Mouse (Mus musculus) CH12.LX (cell line): ENCODE results near the gene Steap1. TPM values are rescaled to one million over a fixed set of nuclear protein-coding genes. Genes with fewer than 3 reads are reported as not detected.

Experiments
- DNase-seq: peaks from one replicate; pipeline ENCODE4 v3.0.0-alpha.2; 2013; ENCODE audit errors: extremely low read depth
- H3K27ac ChIP-seq: 2 replicates; pipeline ENCODE4 v1.5.1; 2012; ENCODE audit warnings: low read depth, mild to moderate bottlenecking, control low read depth, moderate library complexity; ENCODE audit not compliant: insufficient read depth
- H3K27me3 ChIP-seq: replicated peaks from 2 replicates; pipeline ENCODE3; 2012; ENCODE audit warnings: inconsistent platforms
- H3K36me3 ChIP-seq, 2 experiments: replicated peaks in 1 of 2; 2 replicates each; pipeline versions ENCODE3 to v1.6.1; 2012; ENCODE audit warnings: inconsistent platforms in 1 of 2, low read length in 1 of 2, mild to moderate bottlenecking in 1 of 2, mixed read lengths in 1 of 2, moderate library complexity in 1 of 2; ENCODE audit not compliant: control insufficient read depth in 1 of 2, insufficient read depth in 1 of 2
- H3K4me1 ChIP-seq, 2 experiments: 2 replicates each; pipeline ENCODE4 v1.6.1; 2012; ENCODE audit warnings: inconsistent platforms in 1 of 2, moderate library complexity in 1 of 2; ENCODE audit not compliant: insufficient read depth in 2 of 2, control insufficient read depth in 1 of 2
- H3K4me2 ChIP-seq: 2 replicates; pipeline ENCODE4 v1.6.1; 2012; ENCODE audit warnings: low read depth, mild to moderate bottlenecking, control low read depth; ENCODE audit not compliant: poor library complexity, insufficient read depth, severe bottlenecking
- H3K4me3 ChIP-seq, 3 experiments: fragments of 150-350 bp in 1 of 3; sonication (generic) in 1 of 3; replicated peaks in 1 of 3; 2 replicates each; pipeline versions ENCODE3 to v1.5.1; 2011 to 2012; ENCODE audit warnings: low read depth in 2 of 3, low read length in 2 of 3, mild to moderate bottlenecking in 2 of 3, moderate library complexity in 2 of 3, control low read depth in 1 of 3, improper control_type of control experiment in 1 of 3, inconsistent platforms in 1 of 3, mixed read lengths in 1 of 3; ENCODE audit not compliant: poor library complexity in 1 of 3
- H3K79me2 ChIP-seq: replicated peaks from 2 replicates; pipeline ENCODE4 v1.6.1; 2012; ENCODE audit warnings: mild to moderate bottlenecking, moderate library complexity; ENCODE audit not compliant: control insufficient read depth, poor library complexity, insufficient read depth, severe bottlenecking; ENCODE audit errors: extremely low read depth
- H3K9ac ChIP-seq: 2 replicates; pipeline ENCODE4 v1.6.1; 2012; ENCODE audit warnings: low read depth, mild to moderate bottlenecking, control low read depth, moderate library complexity; ENCODE audit not compliant: insufficient read depth
- H3K9me3 ChIP-seq: replicated peaks from 2 replicates; pipeline ENCODE3; 2012; ENCODE audit warnings: low read length, inconsistent platforms, mixed read lengths
- CHD1 ChIP-seq: IDR thresholded peaks from 2 replicates; pipeline ENCODE4 v1.6.1; 2012; ENCODE audit warnings: low read depth, low read length, improper control_type of control experiment, inconsistent platforms
- ELF1 ChIP-seq: IDR thresholded peaks from 2 replicates; pipeline ENCODE4 v1.6.1; 2014; ENCODE audit warnings: low read depth, mild to moderate bottlenecking, inconsistent platforms, low read length, improper control_type of control experiment
- EP300 ChIP-seq: IDR thresholded peaks from 2 replicates; pipeline ENCODE4 v1.6.1; 2011; ENCODE audit warnings: low read length, improper control_type of control experiment
- HCFC1 ChIP-seq: IDR thresholded peaks from 2 replicates; pipeline ENCODE4 v1.6.1; 2012; ENCODE audit warnings: low read depth, mild to moderate bottlenecking, inconsistent platforms, low read length, improper control_type of control experiment
- IRF4 ChIP-seq: IDR thresholded peaks from 2 replicates; pipeline ENCODE4 v1.6.1; 2014; ENCODE audit warnings: low read depth, mild to moderate bottlenecking, inconsistent platforms, low read length, improper control_type of control experiment
- JUN ChIP-seq: IDR thresholded peaks from 2 replicates; pipeline ENCODE4 v1.6.1; 2011; ENCODE audit warnings: low read depth, mild to moderate bottlenecking, low read length, improper control_type of control experiment, moderate library complexity; ENCODE audit not compliant: insufficient read depth
- JUND ChIP-seq: conservative IDR thresholded peaks from 2 replicates; pipeline ENCODE4 v1.6.1; 2011; ENCODE audit warnings: low read depth, low read length, improper control_type of control experiment
- KAT2A ChIP-seq: IDR thresholded peaks from 2 replicates; pipeline ENCODE4 v1.6.1; 2012; ENCODE audit warnings: low read length, improper control_type of control experiment, inconsistent platforms; ENCODE audit not compliant: insufficient replicate concordance
- MAFK ChIP-seq: IDR thresholded peaks from 2 replicates; pipeline ENCODE4 v1.6.1; 2011; ENCODE audit warnings: low read length, improper control_type of control experiment; ENCODE audit not compliant: insufficient replicate concordance
- MAX ChIP-seq: IDR thresholded peaks from 2 replicates; pipeline ENCODE4 v1.6.1; 2011; ENCODE audit warnings: low read length, improper control_type of control experiment
- MAZ ChIP-seq: IDR thresholded peaks from 2 replicates; pipeline ENCODE4 v1.6.1; 2012; ENCODE audit warnings: low read depth, mild to moderate bottlenecking, inconsistent platforms, low read length, improper control_type of control experiment, moderate library complexity
- MEF2A ChIP-seq: IDR thresholded peaks from 2 replicates; pipeline ENCODE4 v1.6.1; 2014; ENCODE audit warnings: low read depth, mild to moderate bottlenecking, inconsistent platforms, low read length, improper control_type of control experiment, borderline replicate concordance
- MXI1 ChIP-seq: IDR thresholded peaks from 2 replicates; pipeline ENCODE4 v1.6.1; 2011; ENCODE audit warnings: mild to moderate bottlenecking, low read depth, low read length, improper control_type of control experiment
- MYC ChIP-seq: IDR thresholded peaks from 2 replicates; pipeline ENCODE4 v1.6.1; 2011; ENCODE audit warnings: low read depth, mild to moderate bottlenecking, improper control_type of control experiment, low read length
- PAX5 ChIP-seq: IDR thresholded peaks from 2 replicates; pipeline ENCODE4 v1.6.1; 2012; ENCODE audit warnings: low read length, inconsistent platforms, mixed read lengths
- POLR2A ChIP-seq: IDR thresholded peaks from 2 replicates; pipeline ENCODE4 v1.6.1; 2011; ENCODE audit warnings: low read depth, mild to moderate bottlenecking, improper control_type of control experiment, low read length
- POLR2AphosphoS2 ChIP-seq: IDR thresholded peaks from 2 replicates; pipeline ENCODE4 v1.6.1; 2011; ENCODE audit warnings: low read depth, low read length, improper control_type of control experiment
- RCOR1 ChIP-seq: conservative IDR thresholded peaks from 2 replicates; pipeline ENCODE4 v1.6.1; 2012; ENCODE audit warnings: low read depth, mild to moderate bottlenecking, inconsistent platforms, low read length, improper control_type of control experiment
- SIN3A ChIP-seq: IDR thresholded peaks from 2 replicates; pipeline ENCODE4 v1.6.1; 2012; ENCODE audit warnings: low read length, improper control_type of control experiment, inconsistent platforms
- SMC3 ChIP-seq: IDR thresholded peaks from 2 replicates; pipeline ENCODE4 v1.6.1; 2011; ENCODE audit warnings: low read depth, low read length, improper control_type of control experiment
- TBP ChIP-seq: conservative IDR thresholded peaks from 2 replicates; pipeline ENCODE4 v1.6.1; 2011; ENCODE audit warnings: low read depth, low read length, improper control_type of control experiment
- ZC3H11A ChIP-seq: IDR thresholded peaks from 2 replicates; pipeline ENCODE4 v1.6.1; 2012; ENCODE audit warnings: low read depth, mild to moderate bottlenecking, inconsistent platforms, low read length, improper control_type of control experiment
- ZKSCAN1 ChIP-seq: IDR thresholded peaks from 2 replicates; pipeline ENCODE4 v1.6.1; 2012; ENCODE audit warnings: low read depth, inconsistent platforms, low read length, improper control_type of control experiment, borderline replicate concordance
- ZMIZ1 ChIP-seq: IDR thresholded peaks from 2 replicates; pipeline ENCODE4 v1.6.1; 2012; ENCODE audit warnings: low read depth, mild to moderate bottlenecking, inconsistent platforms, low read length, improper control_type of control experiment
- dilution Hi-C: fragments of 300-500 bp; cut with MboI; formaldehyde crosslinking; loops from 2 replicates; pipeline ENCODE4 v1.14.3; 2020; ENCODE audit warnings: low sequenced_read_pairs; ENCODE audit not compliant: extremely low pct_unique_long_range_greater_than_20kb, extremely low pct_ligation_motif_present
- in situ Hi-C: fragments of 300-500 bp; cut with MboI; formaldehyde crosslinking; loops from 3 replicates; pipeline ENCODE4 v1.14.3; 2019; ENCODE audit warnings: low sequenced_read_pairs, low pct_ligation_motif_present, low pct_unique_long_range_greater_than_20kb, mixed read lengths
- polyA plus RNA-seq: library from polyadenylated mRNA; unstranded; fragments of >175 nt; gene quantifications from 2 replicates; pipeline ENCODE4 v1.2.1, GENCODE M21; 2012; ENCODE audit warnings: low read depth; ENCODE audit not compliant: insufficient read length
- total RNA-seq, 2 experiments: library from RNA; depleted of rRNA; stranded (reverse); fragments of 300-350 nt in 1 of 2; fragments of >200 nt in 1 of 2; gene quantifications; 2 replicates each; pipeline ENCODE4 v1.2.3; 2012 to 2014

Gene Steap1
- total and polyA plus RNA-seq, 3 experiments: not detected

DNA sequence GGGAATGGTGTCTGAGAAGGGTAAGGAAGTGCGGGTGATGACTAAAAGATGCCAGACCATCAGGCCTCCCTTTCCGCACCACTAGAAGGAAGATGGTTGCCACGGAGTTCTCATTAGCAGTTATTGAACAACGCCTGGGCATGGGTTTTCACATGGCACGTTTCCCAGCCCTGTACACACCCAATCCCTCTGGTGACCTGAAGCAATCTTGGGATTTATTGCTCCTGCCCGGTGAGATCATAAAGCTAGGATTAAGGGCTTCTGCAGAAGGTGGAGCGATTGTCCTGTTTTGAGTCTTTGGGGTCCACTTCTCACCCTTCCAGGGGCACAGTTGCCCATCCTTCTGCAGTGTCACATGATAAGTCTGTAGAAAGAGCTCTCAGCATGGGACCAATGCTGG lies 26.9 kb downstream of the Steap1 start:
- H3K4me3 ChIP-seq: no peak overlapping the region
- no peaks in the 10 kb centered on the region for H3K27me3 ChIP-seq
- dilution Hi-C loops (no loop called here), in situ Hi-C loops (no loop called here)
- H3K79me2 ChIP-seq: no peaks in the 10 kb centered on the region
- DNase-seq: no peak
- H3K27ac ChIP-seq: no peak overlapping the region
- no peaks in the 10 kb centered on the region for H3K36me3 ChIP-seq
- no peak overlapping the region for H3K9ac ChIP-seq
- no peak overlapping the region for H3K4me2 ChIP-seq
- H3K9me3 ChIP-seq: no peaks in the 10 kb centered on the region
- 0 out of 4 replicates have a peak, but pooled peaks cover 0 to 2% of the 10 kb centered on the region in 2 experiments for H3K4me1 ChIP-seq
- no peak for TF ChIP-seq KAT2A
- no peak for TF ChIP-seq ZMIZ1
- TF ChIP-seq CHD1: no peak
- TF ChIP-seq ELF1: no peak
- TF ChIP-seq ZC3H11A: no peak
- TF ChIP-seq JUND: no peak
- TF ChIP-seq MYC: no peak
- TF ChIP-seq SIN3A: no peak
- TF ChIP-seq MAZ: no peak
- no peak for TF ChIP-seq RCOR1
- TF ChIP-seq EP300: no peak

GRCm38 (mm10) chr5:5711032-5711431 lies 38.1 kb downstream of the Steap1 start:
- peaks cover 0 to 4% of the 10 kb centered on the region in 2 experiments; a peak in 1 of 4 replicates for H3K4me1 ChIP-seq
- H3K4me2 ChIP-seq: no peak overlapping the region
- no peak overlapping the region for H3K4me3 ChIP-seq
- dilution Hi-C loops: no loop called here
- H3K27me3 ChIP-seq: no peaks in the 10 kb centered on the region
- H3K27ac ChIP-seq: no peak overlapping the region
- in situ Hi-C loops: no loop called here
- H3K9me3 ChIP-seq: no peaks in the 10 kb centered on the region
- no peak for TF ChIP-seq IRF4
- TF ChIP-seq TBP: no peak
- TF ChIP-seq KAT2A: no peak
- TF ChIP-seq PAX5: no peak
- TF ChIP-seq MEF2A: no peak
- no peak for TF ChIP-seq JUN
- TF ChIP-seq MAFK: no peak
- TF ChIP-seq POLR2AphosphoS2: no peak
- no peak for TF ChIP-seq SIN3A
- TF ChIP-seq HCFC1: no peak
- no peak for TF ChIP-seq POLR2A
- no peak for TF ChIP-seq MXI1
- no peak for TF ChIP-seq SMC3
- no peak for TF ChIP-seq CHD1
- no peak for TF ChIP-seq ZMIZ1
- TF ChIP-seq MAX: no peak
- no peak for TF ChIP-seq ZKSCAN1
- no peaks in the 10 kb centered on the region for H3K79me2 ChIP-seq
- DNase-seq: no peak
- no peaks in the 10 kb centered on the region for H3K36me3 ChIP-seq
- H3K9ac ChIP-seq: no peak overlapping the region
